Mouse (Mus musculus) heart, postnatal 10 days (tissue): ENCODE measurements around the gene Prr19. TPM values are rescaled to one million over a fixed set of nuclear protein-coding genes. Genes with fewer than 3 reads are reported as not detected.
"Not testable (repeated sequence)": the region's sequence is repeated elsewhere in the genome, so short reads cannot be mapped to it uniquely, and the experiment has no call there.

Experiments
- DNase-seq, 2 experiments: peaks; one replicate each; pipeline ENCODE4 v3.0.0; 2021
- intact Hi-C: fragments of 180-260 bp; cut with DNase I; formaldehyde crosslinking; loops from one replicate; pipeline ENCODE4 v1.15.1; 2025
- total RNA-seq, 2 experiments: library from RNA; stranded (reverse); gene quantifications; 2 replicates each; pipeline ENCODE4 v1.2.3; 2021

The Prr19 gene
- total RNA-seq, 2 experiments from 2014 or later, result not detected

GRCm38 (mm10) chr7:25314606-25315305, 13.5 kb downstream of the Prr19 start:
- DNase-seq, result no peak
- intact Hi-C loops, result loop anchor here (5.0 kb wide), 1 partner anchor 237 kb away; no protein-coding TSS in a partner anchor

DNA sequence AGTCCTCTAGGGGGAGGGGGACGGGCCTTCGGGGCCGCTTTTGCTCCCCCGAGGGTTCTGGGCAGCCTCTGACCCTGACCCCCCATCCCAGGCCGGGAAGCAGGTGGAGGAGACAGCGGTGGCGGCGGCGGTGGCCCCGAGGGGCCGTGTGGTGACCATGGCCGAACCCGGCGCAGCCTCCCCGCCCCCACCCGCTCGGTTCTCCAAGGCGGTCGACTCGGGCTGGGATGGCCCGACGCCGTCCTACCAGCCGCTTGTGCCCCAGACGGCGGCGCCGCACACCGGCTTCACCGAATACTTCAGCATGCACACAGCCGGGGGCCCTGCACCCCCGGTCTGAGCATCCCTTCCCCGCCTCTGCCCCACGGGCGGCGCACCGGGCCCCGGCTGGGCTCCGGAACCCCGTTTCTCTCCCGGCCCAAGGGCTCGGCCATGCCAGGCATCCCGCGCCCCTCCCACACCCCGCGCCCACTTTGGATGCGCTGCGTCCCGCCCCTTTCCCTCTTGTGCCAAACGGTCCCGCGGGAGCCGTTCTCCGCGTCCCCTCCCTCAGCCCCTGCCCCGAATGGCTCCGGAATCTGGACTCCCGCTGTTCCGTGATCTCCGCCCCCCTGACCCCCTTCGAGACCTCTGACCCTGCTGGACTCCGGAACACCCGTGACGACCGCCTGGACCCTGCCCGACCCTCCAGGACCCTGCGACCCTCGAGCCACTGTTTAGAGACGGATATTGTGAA, 14.3 kb downstream of the Prr19 start:
- no peak for DNase-seq
- intact Hi-C loops, result loop anchor here (2.0 to 5.0 kb wide), 4 partner anchors 33 to 238 kb away; no protein-coding TSS in a partner anchor

GRCm38 (mm10) chr7:25316532-25317445, 15.6 kb downstream of the Prr19 start, which contains the start of gene Megf8:
Gene Megf8, plus strand, starts transcription at chr7:25317164.
- peak; percentile 98 for DNase-seq
- intact Hi-C loops, result loop anchor here (2.0 to 5.0 kb wide), 4 partner anchors 34 to 239 kb away; no protein-coding TSS in a partner anchor

DNA sequence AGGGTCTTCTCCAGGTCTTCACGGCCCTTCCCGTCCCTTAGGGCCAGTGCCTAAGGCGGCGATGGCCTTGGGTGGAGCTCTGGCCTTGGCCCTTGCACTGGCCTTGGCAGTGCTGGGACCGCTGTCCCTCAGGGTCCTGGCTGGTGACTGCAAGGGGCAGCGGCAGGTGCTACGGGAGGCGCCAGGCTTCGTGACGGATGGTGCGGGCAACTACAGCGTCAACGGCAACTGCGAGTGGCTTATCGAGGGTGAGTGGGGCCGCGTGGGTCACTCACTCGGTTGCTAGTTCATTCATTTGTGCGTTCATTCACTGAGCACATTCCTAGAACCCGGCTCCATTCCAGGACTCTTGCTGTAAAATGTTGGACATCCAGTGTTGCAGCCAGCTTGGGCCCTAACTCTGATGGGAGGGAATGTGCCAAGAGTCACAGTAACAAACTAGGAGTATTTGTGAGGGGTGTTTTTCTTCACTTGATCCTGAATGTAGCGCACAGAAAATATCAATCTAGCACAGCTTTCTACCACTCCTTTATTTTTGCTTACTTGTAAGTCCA, 16.3 kb downstream of the Prr19 start:
- peak; percentile 20 to 21 for DNase-seq
- intact Hi-C loops, result loop anchor here (2.0 to 5.0 kb wide), 4 partner anchors 35 to 240 kb away; no protein-coding TSS in a partner anchor

DNA sequence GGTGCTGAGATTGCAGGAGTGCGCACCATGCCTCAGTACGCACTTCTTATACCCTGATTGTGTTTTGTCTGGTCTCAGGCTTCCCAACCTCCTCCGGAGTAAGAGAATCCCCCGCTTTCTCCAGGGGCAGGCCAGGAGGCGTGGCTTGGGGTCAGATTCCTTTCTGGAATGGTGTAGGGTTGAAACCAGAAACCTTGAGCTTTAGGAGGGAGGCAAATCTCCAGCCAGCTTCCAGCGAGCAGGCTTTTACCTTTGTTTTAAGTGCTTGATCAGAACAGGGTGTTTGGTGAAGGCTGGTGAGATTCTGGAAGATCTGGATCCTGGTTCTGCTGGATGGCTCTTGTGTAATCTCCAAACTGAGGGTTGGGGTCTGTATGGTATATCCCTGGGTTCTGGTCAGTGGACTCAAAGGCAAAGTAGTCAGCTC, 20.9 kb downstream of the Prr19 start:
- peak; percentile 34 to 42 for DNase-seq
- intact Hi-C loops, result no loop called here

- intact Hi-C loops, result no loop called here
- no peak for DNase-seq
These were observed 22.0 kb downstream of the Prr19 start for GRCm38 (mm10) chr7:25323219-25323618.

DNA sequence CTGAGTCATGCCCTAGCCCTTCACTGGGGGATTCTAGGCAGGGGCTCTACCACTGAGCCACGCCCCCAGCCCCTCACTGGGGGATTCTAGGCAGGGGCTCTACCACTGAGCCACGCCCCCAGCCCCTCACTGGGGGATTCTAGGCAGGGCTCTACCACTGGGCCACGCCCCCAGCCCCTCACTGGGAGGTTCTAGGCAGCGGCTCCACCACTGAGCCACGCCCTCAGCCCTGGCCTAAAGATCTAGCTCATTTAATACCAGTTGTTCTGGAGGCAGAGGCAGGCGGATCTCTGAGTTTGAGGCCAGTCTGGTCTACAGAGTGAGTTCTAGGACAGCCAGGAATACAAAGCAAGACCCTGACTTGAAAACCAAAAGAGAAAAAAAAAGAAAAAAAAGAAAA, 24.2 kb downstream of the Prr19 start:
- DNase-seq, intact Hi-C loops: not testable (repeated sequence)

DNA sequence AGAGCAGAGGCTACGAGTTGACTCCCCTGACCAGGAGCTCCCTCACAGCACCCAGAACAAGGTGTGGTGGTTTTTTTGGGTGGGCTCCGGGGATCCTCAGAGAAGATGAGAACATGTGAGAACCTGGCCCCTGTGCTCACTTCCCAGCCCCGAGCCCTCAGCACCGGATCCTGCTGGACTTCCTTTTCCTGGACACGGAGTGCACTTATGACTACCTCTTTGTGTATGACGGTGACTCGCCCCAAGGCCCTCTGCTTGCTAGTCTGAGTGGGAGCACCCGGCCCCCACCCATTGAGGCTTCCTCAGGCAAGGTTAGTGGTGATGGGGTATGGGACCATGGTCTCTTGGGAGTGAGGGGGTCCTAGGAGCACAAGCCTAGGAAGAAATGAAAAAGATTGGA, 25.0 kb downstream of the Prr19 start:
- intact Hi-C loops, result no loop called here
- no peak for DNase-seq

GRCm38 (mm10) chr7:25333596-25334307, 32.5 kb downstream of the Prr19 start:
- intact Hi-C loops, result loop anchor here (1.0 to 10.0 kb wide), 2 partner anchors 200 to 229 kb away; no protein-coding TSS in a partner anchor
- DNase-seq, result peak; percentile 74 to 83

GRCm38 (mm10) chr7:25334472-25334871, 33.3 kb downstream of the Prr19 start:
- intact Hi-C loops, result loop anchor here (10.0 kb wide), 1 partner anchor 230 kb away; no protein-coding TSS in a partner anchor
- no peak for DNase-seq

GRCm38 (mm10) chr7:25339329-25339728, 38.1 kb downstream of the Prr19 start:
- intact Hi-C loops, result loop anchor here (10.0 kb wide), 1 partner anchor 235 kb away; no protein-coding TSS in a partner anchor
- no peak for DNase-seq

DNA sequence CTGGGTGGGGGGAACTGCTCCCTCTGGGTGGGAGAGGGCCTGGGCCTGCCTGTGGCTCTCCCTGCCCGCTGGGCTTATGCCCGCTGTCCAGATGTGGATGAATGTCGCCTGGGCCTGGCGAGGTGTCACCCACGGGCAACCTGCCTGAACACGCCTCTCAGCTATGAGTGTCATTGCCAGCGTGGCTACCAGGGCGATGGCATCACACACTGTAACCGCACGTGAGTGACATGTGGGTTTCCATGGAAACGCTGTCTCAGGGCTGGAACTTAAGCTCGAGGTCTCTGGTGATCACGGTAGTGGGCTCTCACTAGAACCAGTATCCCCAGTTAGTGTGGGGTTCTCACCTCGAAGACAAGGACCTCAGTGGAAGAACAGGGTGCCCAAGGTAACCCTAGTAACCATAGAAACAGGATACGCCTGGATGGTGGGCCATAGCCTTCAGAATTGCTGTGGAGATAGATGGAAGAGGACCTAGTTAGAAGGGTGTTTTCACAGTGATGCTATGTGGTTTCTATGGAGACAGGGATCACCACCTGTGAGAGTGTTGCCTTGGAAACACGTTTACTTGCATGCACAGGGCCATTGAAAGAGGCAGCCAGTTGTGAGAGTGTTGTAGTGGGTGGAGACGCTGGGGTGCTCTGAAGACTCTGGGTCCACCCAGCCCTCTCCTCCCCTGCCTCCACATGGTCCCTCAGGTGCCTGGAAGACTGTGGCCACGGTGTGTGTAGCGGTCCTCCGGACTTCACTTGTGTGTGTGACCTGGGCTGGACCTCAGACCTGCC, 40.0 kb downstream of the Prr19 start:
- intact Hi-C loops, result no loop called here
- DNase-seq, result no peak

DNA sequence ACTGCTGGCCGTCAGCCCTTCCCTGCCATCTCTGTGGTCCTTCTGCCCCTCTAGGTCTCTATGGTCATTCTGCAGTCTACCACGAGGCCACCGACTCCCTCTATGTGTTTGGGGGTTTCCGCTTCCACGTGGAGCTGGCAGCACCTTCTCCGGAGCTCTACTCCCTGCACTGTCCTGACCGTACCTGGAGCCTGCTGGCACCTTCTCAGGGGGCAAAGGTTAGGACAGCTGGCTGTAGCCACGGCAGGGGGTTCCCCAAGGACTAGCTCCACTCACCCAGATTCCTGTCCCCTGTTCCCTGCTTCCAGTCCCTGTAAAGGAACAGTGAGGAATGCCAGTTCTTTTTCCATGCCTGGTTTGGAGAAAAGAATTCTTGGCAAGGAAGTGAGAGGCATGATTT, 47.6 kb downstream of the Prr19 start:
- intact Hi-C loops, result no loop called here
- no peak for DNase-seq

Other genes with a start within 250 kb of the Prr19 start
- 1 to 10 TPM; 9.0 to 9.5 TPM for gene Grik5, start 229.1 kb upstream of the Prr19 start, total RNA-seq
- 10 to 100 TPM; 12.1 to 13.6 TPM for gene Zfp574, start 228.8 kb upstream of the Prr19 start, total RNA-seq
- under 1 TPM; 0.19 to 0.50 TPM for gene Pou2f2, start 121.7 kb upstream of the Prr19 start, total RNA-seq
- gene Dedd2, start 80.8 kb upstream of the Prr19 start, total RNA-seq, result 10 to 100 TPM; 14.2 TPM
- gene Zfp526, start 80.0 kb upstream of the Prr19 start, total RNA-seq, result 10 to 100 TPM in 1 of 2 experiments, 1 to 10 TPM in 1; 8.7 to 11.4 TPM
- 10 to 100 TPM; 69.7 to 72.0 TPM for gene Gsk3a, start 63.6 kb upstream of the Prr19 start, total RNA-seq
- gene Erf, start 50.6 kb upstream of the Prr19 start, total RNA-seq, result 10 to 100 TPM; 38.6 to 42.2 TPM
- 10 to 100 TPM; 88.4 to 90.5 TPM for gene Cic, start 33.7 kb upstream of the Prr19 start, total RNA-seq
- 10 to 100 TPM; 12.8 to 16.0 TPM for gene Pafah1b3, start 3.4 kb upstream of the Prr19 start, total RNA-seq
- not detected for gene Tmem145, start 4.7 kb downstream of the Prr19 start, total RNA-seq
- gene Megf8, start 15.8 kb downstream of the Prr19 start, total RNA-seq, result 10 to 100 TPM; 28.8 to 29.9 TPM
- not detected for gene Cnfn, start 68.3 kb downstream of the Prr19 start, total RNA-seq
- 10 to 100 TPM; 50.2 to 67.2 TPM for gene Lipe, start 97.3 kb downstream of the Prr19 start, total RNA-seq
- gene Cxcl17, start 111.5 kb downstream of the Prr19 start, total RNA-seq, result not detected
- gene Ceacam1, start 176.2 kb downstream of the Prr19 start, total RNA-seq, result 10 to 100 TPM; 15.0 to 15.6 TPM
- 1 to 10 TPM; 1.7 to 1.9 TPM for gene Ceacam2, start 238.4 kb downstream of the Prr19 start, total RNA-seq